Mouse (Mus musculus) lung, postnatal 0 days (tissue): ENCODE results near the gene Atp1a1. TPM values are rescaled to one million over a fixed set of nuclear protein-coding genes. Genes with fewer than 3 reads are reported as not detected.
A peak's percentile ranks its signal among the peaks of the same experiment; 100 is the strongest.

ENCODE experiments used
- ATAC-seq: fragments of 200-750 bp; cut with Nextera tagmentation; 2 replicates; pipeline ENCODE4 v1.8.0; 2017; ENCODE audit warnings: moderate library complexity
- DNase-seq: peaks from one replicate; pipeline ENCODE4 v3.0.0-alpha.2; 2016; ENCODE audit warnings: low spot score
- H3K27ac ChIP-seq: fragments of 300-500 bp; sonication (generic); 2 replicates; pipeline ENCODE4 v1.5.1; 2014; ENCODE audit warnings: antibody characterized with exemption, mild to moderate bottlenecking, low read length, mixed read lengths
- H3K27me3 ChIP-seq: fragments of 300-500 bp; sonication (generic); replicated peaks from 2 replicates; pipeline ENCODE4 v1.6.1; 2014; ENCODE audit warnings: low read length, mixed read lengths; ENCODE audit not compliant: insufficient read depth
- H3K36me3 ChIP-seq: fragments of 300-500 bp; sonication (generic); 2 replicates; pipeline ENCODE4 v1.6.1; 2014; ENCODE audit warnings: low read length, mixed read lengths; ENCODE audit not compliant: insufficient read depth
- H3K4me1 ChIP-seq: fragments of 300-500 bp; sonication (generic); 2 replicates; pipeline ENCODE4 v1.6.1; 2014; ENCODE audit warnings: antibody characterized with exemption, low read depth, low read length, mixed read lengths; ENCODE audit not compliant: insufficient read depth
- H3K4me2 ChIP-seq: fragments of 300-500 bp; sonication (generic); replicated peaks from 2 replicates; pipeline ENCODE4 v1.6.1; 2014; ENCODE audit warnings: low read depth, mild to moderate bottlenecking, low read length, moderate library complexity, mixed read lengths
- H3K4me3 ChIP-seq: fragments of 300-500 bp; sonication (generic); 2 replicates; pipeline ENCODE4 v1.5.1; 2014; ENCODE audit warnings: low read depth, low read length
- H3K9ac ChIP-seq: fragments of 300-500 bp; sonication (generic); replicated peaks from 2 replicates; pipeline ENCODE4 v1.6.1; 2014; ENCODE audit warnings: low read depth, mild to moderate bottlenecking
- H3K9me3 ChIP-seq: fragments of 300-500 bp; sonication (generic); 2 replicates; pipeline ENCODE4 v1.6.1; 2016; ENCODE audit warnings: low read length, mixed read lengths
- CTCF ChIP-seq: IDR thresholded peaks from 2 replicates; pipeline ENCODE4 v1.5.1; 2016; ENCODE audit warnings: antibody characterized with exemption, mild to moderate bottlenecking
- EP300 ChIP-seq: IDR thresholded peaks from 2 replicates; pipeline ENCODE4 v1.6.1; 2016; ENCODE audit warnings: antibody characterized with exemption, mild to moderate bottlenecking, control low read depth
- WGBS: fragments of 180-500 bp; shearing (Covaris S2); extraction: QIAGEN DNeasy Blood & Tissue Kit; methylation state at CpG from one replicate; pipeline ENCODE4 v1.1.7; 2014; 5-methylcytosine and 5-hydroxymethylcytosine counted together
- polyA plus RNA-seq: library from polyadenylated mRNA; unstranded; fragments of >200 nt; fragmentation: Nextera tagmentation; extraction: Ambion mirVana; gene quantifications from 2 replicates; pipeline ENCODE4 v1.2.1, GENCODE M21; 2015

The Atp1a1 gene
- polyA plus RNA-seq, 1 experiment from 2014 or later: 136 TPM

DNA sequence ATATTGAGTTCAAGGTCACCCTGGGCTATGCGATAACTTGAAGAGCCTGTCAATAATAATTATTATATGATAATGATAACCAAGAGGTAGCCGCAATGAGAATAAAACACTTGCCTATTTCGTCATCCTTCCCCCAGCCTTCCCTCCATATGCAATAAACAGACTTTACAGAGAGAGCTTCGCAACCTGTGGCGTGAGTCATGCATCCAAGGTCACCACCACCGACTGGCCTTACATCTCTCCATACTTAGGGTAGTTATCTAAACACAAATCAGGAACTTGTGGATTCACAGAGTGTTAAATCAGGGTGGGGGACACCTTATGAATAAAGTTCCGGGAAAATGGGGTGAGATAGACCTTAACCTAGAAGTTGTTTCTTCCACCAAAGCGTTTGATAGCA is 13.0 kb upstream of the Atp1a1 start:
- no peak overlapping the region for H3K9ac ChIP-seq
- no peak for ATAC-seq
- H3K4me1 ChIP-seq: no peaks in the 10 kb centered on the region
- H3K9me3 ChIP-seq: no peaks in the 10 kb centered on the region
- H3K4me3 ChIP-seq: no peak overlapping the region
- 83% methylated on average over 8 of the region's 8 CpGs for WGBS
- no peak overlapping the region for H3K4me2 ChIP-seq
- no peak for DNase-seq
- no peaks in the 10 kb centered on the region for H3K36me3 ChIP-seq
- TF ChIP-seq CTCF (no peak), EP300 (no peak)
- H3K27me3 ChIP-seq: no peaks in the 10 kb centered on the region
- H3K27ac ChIP-seq: no peak overlapping the region

DNA sequence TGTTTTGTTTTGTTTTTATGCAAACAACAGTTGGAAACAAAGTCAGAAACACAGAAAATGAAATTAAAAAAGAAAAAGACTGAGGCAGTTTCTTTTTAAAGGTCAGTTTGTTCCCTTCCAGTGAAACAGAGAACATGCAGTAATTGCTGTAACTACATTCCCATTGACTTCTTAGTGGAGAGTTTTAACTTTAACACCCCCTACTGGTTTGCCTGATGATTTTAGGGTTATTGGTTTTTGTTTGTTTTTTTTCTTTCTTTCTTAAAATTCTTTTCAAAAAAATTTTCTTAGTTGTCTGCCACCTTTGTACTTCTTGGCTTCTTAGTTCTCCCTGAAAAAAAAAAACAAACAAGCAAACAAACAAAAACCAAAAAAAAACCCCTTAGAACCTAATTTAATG is 12.5 kb upstream of the Atp1a1 start:
- no peak for DNase-seq

DNA sequence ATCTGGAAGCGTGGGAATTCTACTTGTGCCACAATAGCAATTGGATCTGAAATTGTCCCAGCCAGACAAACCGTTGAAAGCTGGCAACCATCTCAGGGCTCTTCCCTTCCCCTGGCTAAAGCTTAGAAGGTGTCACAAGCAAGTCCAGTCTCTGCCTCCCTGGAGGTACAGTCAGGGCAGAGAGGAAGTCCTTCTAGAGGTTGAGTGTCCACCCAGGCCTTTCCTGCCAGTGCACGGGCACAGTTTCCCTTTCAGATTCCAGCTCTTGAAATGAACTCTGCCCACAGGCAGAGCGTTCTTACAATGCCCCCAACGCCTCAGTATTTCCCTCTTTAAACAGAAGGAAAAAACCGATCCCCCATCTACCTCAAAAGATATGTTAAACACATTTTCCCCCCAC is 11.4 kb upstream of the Atp1a1 start:
- 62% methylated on average over 6 of the region's 6 CpGs for WGBS
- Histone ChIP-seq H3K9me3 (no peaks in the 10 kb centered on the region), H3K27ac (no peak overlapping the region), H3K9ac (no peak overlapping the region), H3K4me2 (no peak overlapping the region), H3K4me3 (no peak overlapping the region), H3K27me3 (no peaks in the 10 kb centered on the region), H3K4me1 (peaks cover 4% of the 10 kb centered on the region; the same call in 1 of the 2 replicates), H3K36me3 (no peaks in the 10 kb centered on the region)
- no peak for ATAC-seq
- DNase-seq: no peak
- no peak for TF ChIP-seq CTCF
- TF ChIP-seq EP300: no peak

More for the DNA sequence above, 12.5 kb upstream of the Atp1a1 start:
- Histone ChIP-seq H3K36me3 (no peaks in the 10 kb centered on the region), H3K27ac (no peak overlapping the region), H3K27me3 (no peaks in the 10 kb centered on the region), H3K4me3 (no peak overlapping the region), H3K9ac (no peak overlapping the region), H3K4me2 (no peak overlapping the region), H3K9me3 (no peaks in the 10 kb centered on the region), H3K4me1 (peaks cover 1% of the 10 kb centered on the region; the same call in 1 of the 2 replicates)
- TF ChIP-seq CTCF (peak; percentile 27; the same call in 1 of the 2 replicates), EP300 (no peak)
- ATAC-seq: no peak

DNA sequence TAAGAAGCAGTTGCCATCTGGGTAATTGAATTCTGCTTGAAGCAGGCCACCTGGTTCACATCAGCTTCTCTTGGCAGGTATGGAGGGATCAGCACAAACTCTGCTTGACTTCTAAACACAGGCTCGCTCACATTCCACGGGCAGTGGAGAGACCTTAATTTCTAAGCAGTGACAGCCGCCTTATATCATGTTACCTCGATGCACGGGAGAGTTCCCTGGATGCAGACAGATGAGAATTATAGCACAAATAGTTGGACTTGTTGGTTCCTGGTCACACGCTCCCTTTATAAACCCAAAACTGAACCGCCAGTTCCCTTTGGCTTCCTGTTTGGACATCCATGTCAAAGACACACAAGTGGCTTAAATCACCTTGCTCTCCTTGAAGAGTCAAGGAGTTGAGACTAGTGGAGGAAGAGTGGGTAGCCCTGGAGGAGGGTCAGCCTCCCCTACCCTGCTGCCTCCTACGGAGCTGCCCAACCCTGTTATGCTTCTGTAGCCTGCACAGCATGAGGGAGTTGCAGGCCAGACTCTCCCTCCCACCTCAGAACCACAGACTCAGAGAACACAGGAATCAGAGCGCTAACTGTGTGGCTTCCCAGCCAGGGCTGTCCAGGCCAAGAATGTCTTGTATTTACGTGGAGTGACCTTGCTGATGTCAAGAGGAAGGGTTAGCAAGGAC is 7.5 kb upstream of the Atp1a1 start:
- Histone ChIP-seq H3K27me3 (no peaks in the 10 kb centered on the region), H3K9me3 (no peaks in the 10 kb centered on the region), H3K4me2 (no peak overlapping the region), H3K36me3 (no peaks in the 10 kb centered on the region), H3K4me3 (no peak overlapping the region), H3K4me1 (peaks cover 4% of the 10 kb centered on the region; the same call in 1 of the 2 replicates), H3K9ac (no peak overlapping the region), H3K27ac (no peak overlapping the region)
- TF ChIP-seq EP300 (no peak), CTCF (no peak)
- WGBS: 34% methylated on average over 10 of the region's 10 CpGs
- no peak for ATAC-seq
- DNase-seq: no peak

DNA sequence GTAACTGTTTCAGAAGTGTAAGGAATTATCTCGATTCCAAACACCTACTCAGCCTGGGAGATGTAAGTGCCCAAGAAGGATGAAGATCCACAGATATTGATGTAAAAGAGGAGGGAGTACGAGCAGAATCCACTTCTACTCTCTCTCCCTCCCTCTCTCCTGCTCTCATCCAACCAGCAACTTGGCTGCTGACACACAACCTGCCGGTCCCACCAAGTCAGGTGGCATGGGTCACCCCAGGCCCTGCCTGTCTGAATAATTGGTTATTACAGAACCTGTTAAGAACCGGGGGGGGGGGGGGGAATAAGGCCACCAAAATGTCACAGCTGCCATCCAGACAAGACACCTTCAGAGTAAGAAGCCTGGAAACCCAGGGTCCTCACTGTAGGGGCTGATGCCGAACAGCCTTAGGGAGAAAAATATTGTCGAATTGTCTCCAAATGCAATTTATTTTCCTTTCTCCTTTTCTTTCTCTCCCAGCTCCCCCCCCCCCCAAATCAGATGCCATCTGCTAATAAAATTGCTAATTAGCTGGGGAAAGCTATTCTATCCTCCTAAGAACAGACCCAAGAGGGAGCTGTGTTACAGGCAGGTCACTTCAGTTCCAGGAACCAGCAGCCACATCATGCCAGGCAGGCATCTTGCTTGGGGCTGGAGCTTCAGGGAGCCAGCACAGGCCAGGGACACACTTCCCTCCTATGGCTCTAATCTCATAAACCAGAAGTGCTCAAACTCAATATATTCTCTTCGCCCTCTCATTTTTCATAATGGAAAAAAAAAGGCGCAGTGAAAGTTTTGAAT is 6.7 kb upstream of the Atp1a1 start:
- H3K4me3 ChIP-seq: no peak overlapping the region
- ATAC-seq: no peak
- no peak overlapping the region for H3K27ac ChIP-seq

DNA sequence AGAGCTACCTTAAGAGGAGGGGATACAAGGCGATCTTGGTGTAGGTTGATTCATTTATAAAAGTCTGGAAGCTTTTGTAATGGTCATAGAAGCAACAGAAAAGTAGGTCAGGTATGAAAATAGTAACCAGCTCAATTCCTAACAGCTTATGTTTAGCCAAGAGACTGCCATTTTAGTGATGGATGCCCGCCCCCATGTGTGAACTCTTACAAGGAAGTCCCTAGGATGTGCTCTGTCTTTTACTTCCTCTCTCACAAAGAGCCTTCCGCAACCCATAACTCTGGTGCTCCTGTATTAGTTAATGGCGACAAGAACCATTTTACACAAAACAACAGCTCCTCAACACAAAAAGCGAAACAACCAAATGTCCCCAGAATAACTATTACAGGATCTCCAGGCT is 4.8 kb upstream of the Atp1a1 start:
- Histone ChIP-seq H3K9me3 (no peaks in the 10 kb centered on the region), H3K4me2 (no peak overlapping the region), H3K27ac (no peak overlapping the region), H3K9ac (no peak overlapping the region), H3K4me3 (no peak overlapping the region), H3K27me3 (no peaks in the 10 kb centered on the region), H3K4me1 (peaks cover 11% of the 10 kb centered on the region; the same call in 1 of the 2 replicates), H3K36me3 (no peaks in the 10 kb centered on the region)
- ATAC-seq (no peak), DNase-seq (no peak)
- 83% methylated on average over 5 of the region's 5 CpGs for WGBS
- TF ChIP-seq CTCF (no peak), EP300 (no peak)

More for the DNA sequence above, 6.7 kb upstream of the Atp1a1 start:
- DNase-seq: no peak
- TF ChIP-seq EP300 (no peak), CTCF (no peak)
- Histone ChIP-seq H3K9ac (no peak overlapping the region), H3K9me3 (no peaks in the 10 kb centered on the region), H3K4me2 (no peak overlapping the region), H3K27me3 (no peaks in the 10 kb centered on the region), H3K4me1 (peaks cover 4% of the 10 kb centered on the region; the same call in 1 of the 2 replicates), H3K36me3 (no peaks in the 10 kb centered on the region)
- WGBS: 69% methylated on average over 8 of the region's 8 CpGs
